In the genomic region with DNA sequence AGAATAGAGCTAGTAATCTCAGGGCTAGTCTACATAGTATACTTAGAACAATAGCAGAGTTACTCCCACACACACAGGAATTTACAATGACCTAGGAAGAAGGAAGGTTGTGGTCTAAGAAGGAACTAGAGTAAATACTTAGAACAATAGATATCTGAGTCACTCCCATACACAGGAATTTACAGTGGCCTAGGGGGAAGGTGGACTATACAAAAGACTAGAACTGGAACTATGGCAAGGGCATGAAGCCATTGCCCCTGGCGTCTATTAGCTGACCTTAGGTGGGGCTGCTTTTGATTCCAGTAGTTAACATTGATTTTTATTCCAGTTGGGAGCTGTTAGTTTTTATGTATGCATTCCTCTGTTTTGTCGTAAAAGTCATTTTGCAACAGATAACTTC, we compare ENCODE assay signal across 16 mouse cellular contexts. TPM values are rescaled to one million over a fixed set of nuclear protein-coding genes. Genes with fewer than 3 reads are reported as not detected.
"Had no signal": no experiment of that assay in that cellular context is flagged by ENCODE, and none has a peak within 500 bp of the region (broad histone marks: within the 10 kb centered on the region; RNA-seq: fewer than 3 reads in every experiment).

No protein-coding gene starts in this region.

RNA-seq across cellular contexts. Expression of a gene that starts 10.8 kb away (rescaled TPM):
- polyA plus RNA-seq: midbrain, embryonic 10.5 days; neural tube, embryonic 11.5 days had no signal

RNA-seq across cellular contexts. Expression of a gene that starts 11.0 kb away (rescaled TPM):
- total RNA-seq: megakaryocyte, adult 5-6 weeks; megakaryocyte-erythroid progenitor cell, adult 5-6 weeks had no signal
- polyA plus RNA-seq: lung, embryonic 14.5 days; lung, embryonic 16.5 days; midbrain, embryonic 10.5 days; midbrain, embryonic 12.5 days; midbrain, embryonic 14.5 days; midbrain, embryonic 16.5 days; myocyte; neural tube, embryonic 11.5 days; neural tube, embryonic 13.5 days; neural tube, embryonic 15.5 days; small intestine, adult 2 months; stomach, embryonic 14.5 days; stomach, embryonic 16.5 days; thymus, postnatal 0 days had no signal

RNA-seq across cellular contexts. Expression of a gene that starts 11.0 kb away (rescaled TPM):
- total RNA-seq: megakaryocyte, adult 5-6 weeks; megakaryocyte-erythroid progenitor cell, adult 5-6 weeks had no signal
- polyA plus RNA-seq: lung, embryonic 14.5 days; lung, embryonic 16.5 days; midbrain, embryonic 10.5 days; midbrain, embryonic 12.5 days; midbrain, embryonic 14.5 days; myocyte; neural tube, embryonic 11.5 days; small intestine, adult 2 months; stomach, embryonic 14.5 days; thymus, postnatal 0 days had no signal

RNA-seq across cellular contexts. Expression of a gene that starts 32.0 kb away (rescaled TPM):
- total RNA-seq: megakaryocyte, adult 5-6 weeks; megakaryocyte-erythroid progenitor cell, adult 5-6 weeks had no signal
- polyA plus RNA-seq: lung, embryonic 14.5 days; lung, embryonic 16.5 days; midbrain, embryonic 10.5 days; midbrain, embryonic 12.5 days; midbrain, embryonic 14.5 days; midbrain, embryonic 16.5 days; myocyte; neural tube, embryonic 11.5 days; neural tube, embryonic 13.5 days; neural tube, embryonic 15.5 days; stomach, embryonic 14.5 days; stomach, embryonic 16.5 days; thymus, postnatal 0 days had no signal

RNA-seq across cellular contexts. Expression of a gene that starts 51.4 kb away (rescaled TPM):
- total RNA-seq: megakaryocyte, adult 5-6 weeks; megakaryocyte-erythroid progenitor cell, adult 5-6 weeks had no signal
- polyA plus RNA-seq: midbrain, embryonic 10.5 days had no signal
